Mouse (Mus musculus) cortical plate, adult 2 months (tissue): ENCODE results near the gene Nfia.

ENCODE experiments used
- CTCF ChIP-seq: fragments of 200-500 bp; IDR thresholded peaks from 2 replicates; pipeline ENCODE4 v1.5.1; 2011; ENCODE audit warnings: mild to moderate bottlenecking, control low read depth, low read length; ENCODE audit not compliant: insufficient read depth; ENCODE audit errors: extremely low read depth
- POLR2A ChIP-seq: fragments of 200-500 bp; IDR thresholded peaks from 2 replicates; pipeline ENCODE4 v1.6.1; 2011; ENCODE audit warnings: mild to moderate bottlenecking, low read length, control low read depth; ENCODE audit not compliant: insufficient read depth; ENCODE audit errors: extremely low read depth

DNA sequence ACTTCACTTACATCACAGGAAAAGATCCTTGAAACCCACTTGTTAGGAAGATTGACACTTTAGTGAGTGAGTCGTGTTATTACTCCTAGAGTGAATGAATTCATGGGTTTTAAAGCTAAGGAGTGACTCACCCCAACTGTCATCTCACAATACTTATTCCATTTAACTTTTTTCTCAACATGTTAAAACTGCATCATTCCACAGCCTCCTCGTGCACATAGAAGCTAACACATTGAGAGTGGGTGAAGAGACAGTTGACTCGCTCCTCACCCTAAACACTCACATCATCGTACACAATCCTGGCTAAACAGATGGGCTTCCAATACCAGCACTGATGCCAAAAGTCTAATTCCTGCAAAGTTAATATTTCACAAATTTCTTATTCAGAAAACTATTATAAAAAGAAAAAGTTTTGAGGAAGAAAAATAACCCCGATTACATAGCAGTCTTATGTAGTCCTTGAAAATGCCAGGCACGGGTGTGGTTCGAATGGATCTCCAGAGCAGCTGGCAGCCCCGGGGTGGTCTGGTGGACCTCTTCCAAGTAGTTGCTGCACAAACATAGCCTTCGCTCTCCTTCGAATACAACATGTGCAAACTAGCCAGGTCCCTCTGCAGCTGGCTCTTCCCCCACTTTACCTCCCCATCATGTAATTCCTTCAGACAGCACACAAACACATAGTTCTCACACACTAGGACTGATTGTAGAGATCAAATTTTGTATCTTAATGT, 178.0 kb downstream of the Nfia start:
- TF ChIP-seq CTCF (no peak), POLR2A (no peak)
